Mouse (Mus musculus): Measurements from ENCODE around the gene Sertad2.

GRCm38 (mm10) chr11:20671789-20672392, 128.8 kb downstream of the Sertad2 start:
- TF ChIP-seq POLR2A (IDR thresholded peaks at IDR 0.05; ENCODE audit: borderline replicate concordance, extremely low read depth, low read depth, low read length) (no peak), CTCF (IDR thresholded peaks at IDR 0.05; ENCODE audit: insufficient read depth, low read length) (peak; percentile 21; the same call in 1 of the 2 replicates)

Measured in lung, adult 2 months (tissue).